Mouse (Mus musculus) liver, embryonic 14.5 days (tissue): ENCODE measurements at regions not wholly inside any gene's neighbourhood (a gene's known extent, or its start where the extent isn't known, plus 50 kb on each side); places are given as distances from the start of the nearest gene placed in this dataset.

Source experiments
- CTCF ChIP-seq: IDR thresholded peaks from 2 replicates; pipeline ENCODE4 v1.5.1; 2016; ENCODE audit warnings: antibody characterized with exemption, low read depth, control low read depth
- EP300 ChIP-seq: IDR thresholded peaks from 2 replicates; pipeline ENCODE4 v1.6.1; 2016; ENCODE audit warnings: antibody characterized with exemption, low read depth

DNA sequence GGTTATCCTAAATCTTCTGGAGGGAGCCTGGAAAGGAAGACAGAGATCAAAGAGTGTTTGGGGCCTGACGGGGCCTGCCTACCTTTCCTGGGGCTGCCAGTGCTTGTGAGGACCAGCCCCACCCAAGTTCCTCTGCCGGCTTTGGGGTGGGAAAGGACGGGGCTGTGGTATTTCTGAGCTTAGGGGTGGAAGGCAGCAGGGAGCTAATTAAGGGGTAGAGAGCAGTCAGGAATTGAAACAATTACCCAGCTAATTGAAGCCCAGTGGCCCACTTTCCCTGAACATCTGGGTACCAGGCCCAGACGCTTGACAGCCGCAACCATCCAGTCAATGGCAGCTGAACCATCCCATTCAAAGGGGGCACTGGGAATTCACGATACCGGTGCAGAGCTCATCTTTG, 101.2 kb upstream of the Mycn start:
- TF ChIP-seq CTCF (no peak), EP300 (no peak)
